Mouse (Mus musculus): ENCODE results near the gene Mast4. TPM values are rescaled to one million over a fixed set of nuclear protein-coding genes. Genes with fewer than 3 reads are reported as not detected.

Mast4 gene
- polyA plus RNA-seq, 1 experiment from 2014 or later = 33.0 TPM

GRCm38 (mm10) chr13:102936233-102936632 lies 398.1 kb downstream of the Mast4 start:
- Histone ChIP-seq H3K9me3 (ENCODE audit: control insufficient read depth, low read length) (no peaks in the 10 kb centered on the region), H3K4me2 (ENCODE audit: low read depth, low read length) (no peak overlapping the region), H3K27me3 (ENCODE audit: control insufficient read depth, insufficient read depth, low read length) (no peaks in the 10 kb centered on the region), H3K27ac (ENCODE audit: low read depth, low read length) (no peak overlapping the region), H3K36me3 (ENCODE audit: control insufficient read depth, insufficient read depth, low read length) (no peaks in the 10 kb centered on the region), H3K9ac (replicated peaks; ENCODE audit: low read depth, low read length) (no peak overlapping the region), H3K4me3 (ENCODE audit: low read depth, low read length) (no peak overlapping the region), H3K4me1 (ENCODE audit: control insufficient read depth, insufficient read depth, low read length) (no peaks in the 10 kb centered on the region)
- no peak for ATAC-seq (ENCODE audit: low read depth)
- WGBS = 95% methylated on average over 2 of the region's 2 CpGs

- H3K9me3 ChIP-seq (ENCODE audit: control insufficient read depth, low read length) = no peaks in the 10 kb centered on the region
- no peak overlapping the region for H3K4me3 ChIP-seq (ENCODE audit: low read depth, low read length)
- no peak for ATAC-seq (ENCODE audit: low read depth)
- no peak overlapping the region for H3K9ac ChIP-seq (replicated peaks; ENCODE audit: low read depth, low read length)
- WGBS = 81% methylated on average over 3 of the region's 3 CpGs
- H3K36me3 ChIP-seq (ENCODE audit: control insufficient read depth, insufficient read depth, low read length) = no peaks in the 10 kb centered on the region
- H3K27me3 ChIP-seq (ENCODE audit: control insufficient read depth, insufficient read depth, low read length) = no peaks in the 10 kb centered on the region
- no peak overlapping the region for H3K4me2 ChIP-seq (ENCODE audit: low read depth, low read length)
- no peaks in the 10 kb centered on the region for H3K4me1 ChIP-seq (ENCODE audit: control insufficient read depth, insufficient read depth, low read length)
- H3K27ac ChIP-seq (ENCODE audit: low read depth, low read length) = no peak overlapping the region
Observed at GRCm38 (mm10) chr13:102935788-102936187, 398.5 kb downstream of the Mast4 start.

- H3K9ac ChIP-seq (replicated peaks; ENCODE audit: low read depth, low read length) = no peak overlapping the region
- no peaks in the 10 kb centered on the region for H3K4me1 ChIP-seq (ENCODE audit: control insufficient read depth, insufficient read depth, low read length)
- H3K9me3 ChIP-seq (ENCODE audit: control insufficient read depth, low read length) = no peaks in the 10 kb centered on the region
- H3K27me3 ChIP-seq (ENCODE audit: control insufficient read depth, insufficient read depth, low read length) = no peaks in the 10 kb centered on the region
- H3K4me3 ChIP-seq (ENCODE audit: low read depth, low read length) = no peak overlapping the region
- H3K4me2 ChIP-seq (ENCODE audit: low read depth, low read length) = no peak overlapping the region
- WGBS = 92% methylated on average over 5 of the region's 5 CpGs
- no peaks in the 10 kb centered on the region for H3K36me3 ChIP-seq (ENCODE audit: control insufficient read depth, insufficient read depth, low read length)
- ATAC-seq (ENCODE audit: low read depth) = no peak
- H3K27ac ChIP-seq (ENCODE audit: low read depth, low read length) = no peak overlapping the region
Observed at GRCm38 (mm10) chr13:102933702-102934101, 400.6 kb downstream of the Mast4 start.

GRCm38 (mm10) chr13:102932434-102932833 lies 401.9 kb downstream of the Mast4 start:
- no peaks in the 10 kb centered on the region for H3K9me3 ChIP-seq (ENCODE audit: control insufficient read depth, low read length)
- H3K4me2 ChIP-seq (ENCODE audit: low read depth, low read length) = no peak overlapping the region
- no peak overlapping the region for H3K9ac ChIP-seq (replicated peaks; ENCODE audit: low read depth, low read length)
- no peak overlapping the region for H3K27ac ChIP-seq (ENCODE audit: low read depth, low read length)
- H3K36me3 ChIP-seq (ENCODE audit: control insufficient read depth, insufficient read depth, low read length) = no peaks in the 10 kb centered on the region
- H3K4me3 ChIP-seq (ENCODE audit: low read depth, low read length) = no peak overlapping the region
- no peaks in the 10 kb centered on the region for H3K27me3 ChIP-seq (ENCODE audit: control insufficient read depth, insufficient read depth, low read length)
- H3K4me1 ChIP-seq (ENCODE audit: control insufficient read depth, insufficient read depth, low read length) = no peaks in the 10 kb centered on the region
- WGBS = 56% methylated on average over 9 of the region's 9 CpGs
- ATAC-seq (ENCODE audit: low read depth) = no peak

- WGBS = 75% methylated on average over 1 of the region's 1 CpGs
- H3K9ac ChIP-seq (replicated peaks; ENCODE audit: low read depth, low read length) = no peak overlapping the region
- H3K36me3 ChIP-seq (ENCODE audit: control insufficient read depth, insufficient read depth, low read length) = no peaks in the 10 kb centered on the region
- H3K4me1 ChIP-seq (ENCODE audit: control insufficient read depth, insufficient read depth, low read length) = no peaks in the 10 kb centered on the region
- ATAC-seq (ENCODE audit: low read depth) = no peak
- no peaks in the 10 kb centered on the region for H3K27me3 ChIP-seq (ENCODE audit: control insufficient read depth, insufficient read depth, low read length)
- no peak overlapping the region for H3K4me3 ChIP-seq (ENCODE audit: low read depth, low read length)
- H3K27ac ChIP-seq (ENCODE audit: low read depth, low read length) = no peak overlapping the region
- H3K9me3 ChIP-seq (ENCODE audit: control insufficient read depth, low read length) = no peaks in the 10 kb centered on the region
- no peak overlapping the region for H3K4me2 ChIP-seq (ENCODE audit: low read depth, low read length)
Observed at GRCm38 (mm10) chr13:102931951-102932350, 402.3 kb downstream of the Mast4 start.

- H3K9me3 ChIP-seq (ENCODE audit: control insufficient read depth, low read length) = no peaks in the 10 kb centered on the region
- no peak overlapping the region for H3K4me3 ChIP-seq (ENCODE audit: low read depth, low read length)
- WGBS = 85% methylated on average over 7 of the region's 7 CpGs
- H3K4me2 ChIP-seq (ENCODE audit: low read depth, low read length) = no peak overlapping the region
- H3K9ac ChIP-seq (replicated peaks; ENCODE audit: low read depth, low read length) = no peak overlapping the region
- H3K27me3 ChIP-seq (ENCODE audit: control insufficient read depth, insufficient read depth, low read length) = no peaks in the 10 kb centered on the region
- ATAC-seq (ENCODE audit: low read depth) = no peak
- H3K4me1 ChIP-seq (ENCODE audit: control insufficient read depth, insufficient read depth, low read length) = no peaks in the 10 kb centered on the region
- no peaks in the 10 kb centered on the region for H3K36me3 ChIP-seq (ENCODE audit: control insufficient read depth, insufficient read depth, low read length)
- H3K27ac ChIP-seq (ENCODE audit: low read depth, low read length) = no peak overlapping the region
Observed at GRCm38 (mm10) chr13:102925844-102926598, 408.3 kb downstream of the Mast4 start.

GRCm38 (mm10) chr13:102919741-102920140 lies 414.6 kb downstream of the Mast4 start:
- H3K27me3 ChIP-seq (ENCODE audit: control insufficient read depth, insufficient read depth, low read length) = no peaks in the 10 kb centered on the region
- WGBS = 91% methylated on average over 7 of the region's 7 CpGs

GRCm38 (mm10) chr13:102918616-102919015 lies 415.7 kb downstream of the Mast4 start:
- H3K4me1 ChIP-seq (ENCODE audit: control insufficient read depth, insufficient read depth, low read length) = no peaks in the 10 kb centered on the region
- no peak overlapping the region for H3K27ac ChIP-seq (ENCODE audit: low read depth, low read length)
- no peak overlapping the region for H3K4me3 ChIP-seq (ENCODE audit: low read depth, low read length)
- WGBS = 62% methylated on average over 4 of the region's 4 CpGs
- ATAC-seq (ENCODE audit: low read depth) = no peak
- H3K27me3 ChIP-seq (ENCODE audit: control insufficient read depth, insufficient read depth, low read length) = no peaks in the 10 kb centered on the region
- H3K9me3 ChIP-seq (ENCODE audit: control insufficient read depth, low read length) = no peaks in the 10 kb centered on the region
- no peak overlapping the region for H3K9ac ChIP-seq (replicated peaks; ENCODE audit: low read depth, low read length)
- no peak overlapping the region for H3K4me2 ChIP-seq (ENCODE audit: low read depth, low read length)
- H3K36me3 ChIP-seq (ENCODE audit: control insufficient read depth, insufficient read depth, low read length) = no peaks in the 10 kb centered on the region

More at GRCm38 (mm10) chr13:102919741-102920140, 414.6 kb downstream of the Mast4 start:
- no peaks in the 10 kb centered on the region for H3K9me3 ChIP-seq (ENCODE audit: control insufficient read depth, low read length)
- H3K9ac ChIP-seq (replicated peaks; ENCODE audit: low read depth, low read length) = no peak overlapping the region
- no peak overlapping the region for H3K4me2 ChIP-seq (ENCODE audit: low read depth, low read length)
- no peaks in the 10 kb centered on the region for H3K4me1 ChIP-seq (ENCODE audit: control insufficient read depth, insufficient read depth, low read length)
- no peak overlapping the region for H3K27ac ChIP-seq (ENCODE audit: low read depth, low read length)
- ATAC-seq (ENCODE audit: low read depth) = no peak
- no peaks in the 10 kb centered on the region for H3K36me3 ChIP-seq (ENCODE audit: control insufficient read depth, insufficient read depth, low read length)
- H3K4me3 ChIP-seq (ENCODE audit: low read depth, low read length) = no peak overlapping the region

GRCm38 (mm10) chr13:102915341-102915740 lies 419.0 kb downstream of the Mast4 start:
- H3K9ac ChIP-seq (replicated peaks; ENCODE audit: low read depth, low read length) = no peak overlapping the region
- no peaks in the 10 kb centered on the region for H3K9me3 ChIP-seq (ENCODE audit: control insufficient read depth, low read length)
- no peak overlapping the region for H3K4me2 ChIP-seq (ENCODE audit: low read depth, low read length)
- H3K36me3 ChIP-seq (ENCODE audit: control insufficient read depth, insufficient read depth, low read length) = no peaks in the 10 kb centered on the region
- H3K4me1 ChIP-seq (ENCODE audit: control insufficient read depth, insufficient read depth, low read length) = no peaks in the 10 kb centered on the region
- WGBS = 76% methylated on average over 1 of the region's 1 CpGs
- ATAC-seq (ENCODE audit: low read depth) = no peak
- H3K27me3 ChIP-seq (ENCODE audit: control insufficient read depth, insufficient read depth, low read length) = no peaks in the 10 kb centered on the region
- H3K27ac ChIP-seq (ENCODE audit: low read depth, low read length) = no peak overlapping the region
- no peak overlapping the region for H3K4me3 ChIP-seq (ENCODE audit: low read depth, low read length)
